ENCODE assay signal across 8 mouse cellular contexts in genomic region chr6:70791824-70792535, GRCm38 (mm10). TPM values are rescaled to one million over a fixed set of nuclear protein-coding genes. Genes with fewer than 3 reads are reported as not detected.
DNase-seq lines count a peak whose midpoint lies in the region; ATAC-seq lines count a peak whose summit lies in the region.

TSS of gene Rpia (minus strand) at chr6:70792232.

- no peaks in the 10 kb centered on the region for H3K27me3 ChIP-seq in intestine, embryonic 14.5 days (replicated peaks; ENCODE audit: control insufficient read depth, insufficient read depth, low read length)

- H3K9ac ChIP-seq in intestine, embryonic 14.5 days (ENCODE audit: low read length) = peak within 1 kb of the TSS; percentile 63

- 0 out of 2 replicates have a peak, but pooled peaks cover 4% of the 10 kb centered on the region for H3K36me3 ChIP-seq in intestine, embryonic 14.5 days (ENCODE audit: control insufficient read depth, insufficient read depth, low read length)

- WGBS in intestine, embryonic 14.5 days = 1% methylated on average over 61 of the region's 62 CpGs

- peak within 1 kb of the TSS; percentile 73 for H3K27ac ChIP-seq in intestine, embryonic 14.5 days (ENCODE audit: low read depth)

- peak; percentile 99 to 100 for DNase-seq in adrenal gland, adult (ENCODE audit: inconsistent age in 2 of 2, low spot score in 1 of 2)
- DNase-seq in embryo, embryonic 10.5 days (ENCODE audit: low spot score) = peak; percentile 99
- DNase-seq in gastrocnemius, postnatal 25 days = peak; percentile 99
- peak; percentile 96 for DNase-seq in intestine, embryonic 14.5 days (ENCODE audit: low spot score)
- DNase-seq in left cerebral cortex, postnatal 14 days (ENCODE audit: low spot score in 2 of 2) = peak; percentile 97 to 98
- DNase-seq in mesoderm, embryonic 11.5 days (ENCODE audit: low read depth, low spot score) = peak; percentile 97
- peak; percentile 97 to 98 for DNase-seq in right cerebral cortex, postnatal 36 days (ENCODE audit: low spot score in 2 of 2)
- DNase-seq in yolk sac, embryonic 10.5 days (ENCODE audit: low spot score) = peak; percentile 99

- peak; percentile 97 for ATAC-seq in intestine, embryonic 14.5 days (replicated peaks; ENCODE audit: low FRiP score, low TSS enrichment, low read depth)

- no peaks in the 10 kb centered on the region for H3K9me3 ChIP-seq in intestine, embryonic 14.5 days (ENCODE audit: control insufficient read depth, low read length)

- peaks cover 9% of the 10 kb centered on the region; the same call in 1 of the 2 replicates for H3K4me1 ChIP-seq in intestine, embryonic 14.5 days (replicated peaks; ENCODE audit: control insufficient read depth, insufficient read depth, low read length)

- H3K4me3 ChIP-seq in intestine, embryonic 14.5 days (ENCODE audit: low read depth, low read length) = peak within 1 kb of the TSS; percentile 71

- intact Hi-C loops in left cerebral cortex, postnatal 14 days (cut with DNase I) = no loop called here

- peak within 1 kb of the TSS; percentile 91 for H3K4me2 ChIP-seq in intestine, embryonic 14.5 days (ENCODE audit: low read length)

RNA-seq across cellular contexts. Expression of gene Rpia, which starts in this region (rescaled TPM):
- 10 to 100 TPM; 12.5 to 13.6 TPM for total RNA-seq in gastrocnemius, postnatal 25 days (2021)
- 4.8 and 6.1 TPM in 2 replicates for polyA plus RNA-seq in intestine, embryonic 14.5 days (2014; fragmentation: Nextera tagmentation; extraction: Ambion mirVana)
- 10 to 100 TPM; 10.9 to 13.5 TPM for total RNA-seq in left cerebral cortex, postnatal 14 days (2021)

Comparison
In these comparisons a context has a peak if more than half of its experiments do, and no peak if none do; other contexts are left out.
1. Peak in every context shown above with its lines: DNase-seq, ATAC-seq, H3K4me3 ChIP-seq and H3K27ac ChIP-seq.